Mouse (Mus musculus) urinary bladder, postnatal 25 days (tissue): ENCODE measurements around the gene Endod1.

Experiments
- DNase-seq: peaks from one replicate; pipeline ENCODE4 v3.0.0; 2022; ENCODE audit warnings: low spot score

Endod1 gene

DNA sequence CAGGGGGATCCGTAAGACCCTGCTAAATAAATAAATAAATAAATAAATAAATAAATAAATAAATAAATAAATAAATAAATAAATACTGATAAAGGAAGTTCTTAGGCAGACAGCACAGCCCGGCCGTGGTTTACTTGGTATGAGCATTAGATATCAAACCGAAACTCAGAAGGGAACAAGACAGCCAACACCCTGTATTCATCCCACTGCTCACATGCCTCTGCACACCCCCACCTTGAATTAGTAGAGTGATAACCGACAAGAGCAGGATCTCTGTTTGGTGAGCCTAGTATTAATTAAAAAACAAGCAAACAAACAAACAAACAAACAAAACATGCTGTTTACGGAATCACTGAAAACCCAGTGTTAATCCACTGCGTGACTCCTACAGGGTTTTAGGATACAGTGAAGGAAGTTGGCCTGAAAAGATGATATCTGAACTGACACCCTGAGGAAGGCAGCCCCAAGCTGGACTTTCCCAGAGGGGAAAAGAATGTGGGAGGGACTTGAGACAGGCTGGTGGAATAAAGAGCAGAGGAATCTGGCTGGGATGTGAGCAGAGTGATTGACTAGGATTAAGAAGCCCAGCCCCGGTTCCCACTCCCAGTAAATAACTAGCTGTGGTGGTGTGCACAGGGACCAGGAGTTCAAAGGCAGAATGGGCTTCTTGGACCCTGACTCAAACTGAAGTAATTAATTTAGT is at the start of gene Endod1:
TSS of gene Endod1 (minus strand) at position 155 of the 703 bp plus-strand sequence.
- DNase-seq, result no peak

DNA sequence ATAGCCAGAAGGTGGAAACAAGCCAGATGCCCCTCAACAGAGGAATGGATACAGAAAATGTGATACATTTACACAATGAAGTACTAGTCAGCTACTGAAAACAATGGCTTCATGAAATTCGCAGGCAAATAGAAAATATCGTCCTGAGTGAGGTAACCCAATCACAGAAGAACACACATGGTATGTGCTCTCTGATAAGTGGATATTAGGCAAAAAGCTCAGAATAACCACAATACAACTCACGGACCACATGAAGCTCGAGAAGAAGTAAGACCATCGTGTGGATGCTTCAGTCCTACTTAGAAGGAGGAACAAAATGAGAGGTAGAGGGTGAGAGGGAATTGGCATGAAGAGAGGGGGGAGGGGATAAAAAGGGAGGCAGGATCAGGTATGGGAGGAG is 27.8 kb upstream of the Endod1 start:
- no peak for DNase-seq

DNA sequence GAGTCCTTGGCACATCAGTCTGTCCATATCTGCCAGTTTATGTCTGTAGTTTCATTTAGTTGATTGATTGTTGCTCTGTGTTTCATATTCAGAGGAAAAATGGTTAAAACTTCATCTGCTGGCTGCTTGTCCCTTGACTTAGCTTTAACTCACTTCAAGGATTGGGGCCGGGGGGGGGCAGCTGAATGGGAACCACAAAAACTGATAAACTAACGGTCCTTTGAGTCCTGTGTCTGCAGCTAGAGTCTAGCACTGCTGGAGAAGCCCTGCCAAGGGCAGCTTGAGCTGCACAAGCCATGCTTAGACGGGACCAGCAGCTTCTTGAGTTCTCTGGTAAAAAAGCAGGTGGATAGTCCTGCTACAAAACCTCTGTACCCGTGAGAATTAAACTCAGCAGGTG is 26.7 kb upstream of the Endod1 start:
- no peak for DNase-seq

DNA sequence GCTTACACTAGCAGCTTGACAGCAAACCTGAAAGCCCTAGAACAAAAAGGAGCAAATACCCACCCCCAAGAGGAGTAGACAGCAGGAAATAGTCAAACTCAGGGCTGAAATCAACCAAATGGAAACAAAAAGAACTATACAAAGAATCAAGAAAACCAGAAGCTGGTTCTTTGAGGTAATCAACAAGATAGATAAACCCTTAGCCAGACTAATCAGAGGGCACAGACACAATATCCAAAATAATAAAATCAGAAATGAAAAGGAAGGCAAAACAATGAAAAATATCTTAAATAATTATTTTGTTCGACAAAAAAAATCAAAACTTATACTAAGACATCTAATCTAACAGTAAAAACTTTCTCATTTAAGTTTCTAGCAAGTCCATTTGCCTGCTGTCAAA is 24.7 kb upstream of the Endod1 start:
- no peak for DNase-seq

DNA sequence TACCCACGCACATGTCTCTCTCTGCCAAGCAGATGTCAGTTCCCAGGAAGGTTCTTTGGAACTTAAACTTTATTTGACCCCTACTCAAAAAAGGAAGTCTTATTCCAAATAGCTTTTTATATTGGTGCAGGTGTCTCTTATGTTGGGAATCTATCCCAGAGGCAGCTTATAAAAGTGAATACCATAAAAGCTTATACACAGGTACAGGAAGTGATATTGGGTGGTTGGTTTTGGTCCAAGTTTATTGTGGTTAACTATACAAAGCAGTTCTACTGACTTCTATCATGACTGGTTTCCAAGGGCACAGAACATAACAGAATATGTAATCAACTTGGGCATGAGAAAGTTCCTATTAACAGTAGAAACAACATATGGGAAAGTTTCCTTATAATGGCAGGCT is 20.8 kb upstream of the Endod1 start:
- no peak for DNase-seq

GRCm38 (mm10) chr9:14400392-14400791 is 19.1 kb upstream of the Endod1 start:
- DNase-seq, result no peak

GRCm38 (mm10) chr9:14398946-14399345 is 17.6 kb upstream of the Endod1 start:
- no peak for DNase-seq

DNA sequence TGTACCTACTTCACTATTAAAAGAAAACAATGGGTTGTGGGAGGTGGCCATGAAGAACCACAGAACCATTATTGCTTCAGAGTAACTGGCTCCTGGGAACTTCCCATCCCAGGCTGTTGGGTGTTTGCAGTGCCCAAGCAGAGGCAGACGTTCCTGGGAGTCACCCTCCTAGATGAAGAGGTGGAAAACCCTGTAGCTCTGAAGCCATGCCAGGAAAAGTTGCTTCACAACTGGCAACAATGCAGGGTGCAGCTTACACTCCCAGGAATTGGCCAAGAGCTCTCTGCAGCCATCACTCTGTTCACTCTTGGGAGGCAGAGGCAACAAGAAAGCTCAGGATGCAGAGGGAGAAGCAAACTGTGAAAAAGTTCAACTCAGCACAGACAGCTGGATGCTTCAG is 16.8 kb upstream of the Endod1 start:
- DNase-seq, result no peak

GRCm38 (mm10) chr9:14397449-14397819 is 16.1 kb upstream of the Endod1 start:
- DNase-seq, result no peak

- DNase-seq, result no peak
Observed at GRCm38 (mm10) chr9:14396819-14397448, 15.6 kb upstream of the Endod1 start.

- no peak for DNase-seq
Observed at GRCm38 (mm10) chr9:14396096-14396495, 14.8 kb upstream of the Endod1 start.

- no peak for DNase-seq
Observed at GRCm38 (mm10) chr9:14394956-14395561, 13.8 kb upstream of the Endod1 start.

DNA sequence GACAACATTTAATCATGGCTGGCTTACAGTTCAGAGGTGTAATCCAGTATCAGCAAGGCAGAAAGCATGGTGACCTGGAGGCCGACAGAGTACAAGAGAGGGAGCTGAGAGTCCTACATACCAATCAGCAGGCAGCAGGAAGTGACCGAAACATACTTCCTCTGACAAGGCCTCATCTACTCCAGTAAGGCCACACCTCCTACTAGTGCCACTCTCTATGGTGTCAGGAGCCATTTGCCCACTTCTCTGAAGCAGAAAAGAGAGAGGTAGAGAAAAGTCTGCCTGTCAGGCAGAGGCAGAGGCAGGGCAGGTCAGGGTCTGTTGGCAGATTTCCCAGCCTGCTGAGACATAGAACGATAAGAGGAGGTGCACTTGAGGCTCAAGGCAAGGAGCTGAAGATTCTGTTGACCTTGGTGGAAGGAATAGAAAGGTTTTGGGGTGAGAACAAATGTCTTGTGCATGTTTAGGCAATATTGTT is 10.6 kb upstream of the Endod1 start:
- DNase-seq, result no peak

- DNase-seq, result no peak
Observed at GRCm38 (mm10) chr9:14391286-14391685, 10.0 kb upstream of the Endod1 start.

GRCm38 (mm10) chr9:14390278-14390677 is 9.0 kb upstream of the Endod1 start:
- DNase-seq, result no peak

DNA sequence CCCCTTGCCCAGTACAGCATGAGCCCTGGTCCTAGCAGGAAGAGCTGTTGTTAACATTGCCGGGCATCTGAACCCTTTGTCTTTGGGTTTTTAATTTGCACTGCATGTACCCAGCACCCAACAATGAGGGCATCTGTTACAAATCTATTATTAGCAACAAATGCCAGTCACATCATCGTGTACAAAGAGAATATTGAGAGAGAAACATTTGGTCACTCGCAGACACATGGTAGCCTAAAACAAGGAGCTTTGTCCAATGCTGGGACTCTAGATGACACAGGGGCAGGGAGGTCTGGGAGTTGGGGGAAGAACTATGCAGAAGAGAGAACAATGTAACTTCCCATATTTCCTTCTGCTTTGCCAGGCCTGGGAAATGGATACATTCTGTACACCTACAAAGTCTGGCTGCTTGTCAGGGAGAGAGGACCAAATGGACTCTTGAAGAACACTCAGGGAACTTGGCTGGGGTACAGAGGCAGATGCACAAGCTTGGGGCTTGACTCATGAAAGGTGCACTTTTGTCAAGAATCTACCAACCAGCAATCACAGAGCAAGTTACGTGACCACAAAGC is 7.8 kb upstream of the Endod1 start:
- no peak for DNase-seq

DNA sequence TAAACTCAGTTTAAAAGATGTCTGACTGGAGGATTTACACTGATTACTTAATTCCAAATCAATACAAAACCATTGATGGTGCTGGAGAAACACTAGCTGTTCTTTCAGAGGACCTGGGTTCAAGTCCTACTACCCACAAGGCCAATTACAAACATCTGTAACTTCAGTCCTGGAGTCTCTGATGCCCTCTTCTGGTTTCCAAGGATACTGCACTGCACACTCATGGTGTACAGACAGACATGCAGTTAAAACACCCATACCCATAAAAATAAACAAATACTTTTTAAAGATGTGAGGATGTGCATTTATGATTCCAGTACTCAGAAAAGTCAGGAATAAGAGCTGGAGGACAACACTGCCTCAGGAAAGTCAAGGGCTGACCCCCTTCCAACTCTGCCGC is 6.7 kb upstream of the Endod1 start:
- no peak for DNase-seq

DNA sequence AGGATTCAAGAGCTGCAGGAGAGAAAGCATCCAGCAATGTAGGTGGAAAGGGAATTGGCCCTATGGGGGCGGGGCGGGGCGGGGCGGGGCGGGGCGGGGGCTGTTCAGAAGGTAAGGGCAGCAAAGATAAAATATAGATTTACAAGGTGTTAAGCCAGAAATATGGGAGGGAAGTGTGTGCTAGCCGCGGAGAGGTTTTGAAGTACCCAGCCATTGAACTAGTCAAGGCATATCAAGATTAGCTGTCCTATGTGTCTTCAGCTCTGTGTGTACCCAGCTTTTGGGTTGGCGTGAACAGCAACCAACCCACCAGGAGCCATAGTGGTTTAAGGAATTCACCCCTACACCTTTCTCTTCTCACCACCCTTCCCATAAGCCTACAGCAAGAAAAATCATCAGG is 5.5 kb upstream of the Endod1 start:
- DNase-seq, result no peak

DNA sequence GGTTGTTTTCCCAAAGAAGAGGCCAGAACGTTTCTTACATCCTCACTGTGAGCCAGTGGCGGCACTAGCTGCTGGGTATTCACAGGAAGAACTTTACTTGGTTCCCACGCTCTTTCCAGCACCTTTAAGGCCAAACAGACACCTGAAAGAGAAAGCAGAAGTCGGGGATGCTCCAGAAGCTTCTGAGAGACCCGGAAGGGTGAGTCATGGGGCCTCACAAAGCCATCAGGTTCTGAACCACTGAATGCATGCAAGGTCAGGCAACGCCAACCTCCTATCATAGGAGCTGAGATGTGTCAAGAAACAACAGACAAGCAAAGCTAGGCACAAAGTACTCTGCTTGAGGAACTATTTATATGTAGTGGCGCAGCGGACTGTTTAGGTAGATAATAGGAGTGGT is 4.4 kb upstream of the Endod1 start:
- DNase-seq, result no peak

DNA sequence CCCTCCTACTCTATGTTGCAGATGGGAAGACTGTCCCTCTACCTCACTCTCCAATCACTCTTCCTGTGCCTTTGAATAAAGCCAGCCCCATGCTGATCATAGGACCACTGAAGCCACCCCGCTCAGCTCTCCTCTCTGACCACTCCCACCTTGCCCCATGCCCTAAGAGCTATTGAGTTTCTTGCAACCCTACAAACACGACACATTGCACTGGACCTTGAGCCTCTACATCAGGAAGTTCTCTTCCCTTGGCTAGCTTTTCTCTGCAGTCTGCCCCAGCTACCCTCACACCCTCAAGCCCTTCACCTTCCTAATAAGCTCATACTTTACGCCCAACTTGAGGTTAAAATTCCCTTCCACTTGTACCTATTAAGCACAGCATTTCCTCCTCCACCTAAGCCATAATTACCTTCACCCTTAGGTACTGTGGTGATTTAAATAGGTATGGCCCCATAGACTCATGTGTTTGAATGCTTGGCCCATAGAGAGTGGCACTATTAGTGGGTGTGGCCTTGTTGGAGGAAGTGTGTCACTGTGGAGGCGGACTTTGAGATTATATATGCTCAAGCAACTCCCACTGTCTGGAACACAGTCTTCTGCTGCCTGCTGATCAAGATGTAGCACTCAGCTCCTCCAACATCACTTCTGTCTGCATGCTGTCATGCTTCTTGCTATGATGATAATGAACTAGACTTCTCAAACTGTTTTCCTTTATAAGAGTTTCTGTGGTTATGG is 2.0 kb upstream of the Endod1 start:
- DNase-seq, result no peak

DNA sequence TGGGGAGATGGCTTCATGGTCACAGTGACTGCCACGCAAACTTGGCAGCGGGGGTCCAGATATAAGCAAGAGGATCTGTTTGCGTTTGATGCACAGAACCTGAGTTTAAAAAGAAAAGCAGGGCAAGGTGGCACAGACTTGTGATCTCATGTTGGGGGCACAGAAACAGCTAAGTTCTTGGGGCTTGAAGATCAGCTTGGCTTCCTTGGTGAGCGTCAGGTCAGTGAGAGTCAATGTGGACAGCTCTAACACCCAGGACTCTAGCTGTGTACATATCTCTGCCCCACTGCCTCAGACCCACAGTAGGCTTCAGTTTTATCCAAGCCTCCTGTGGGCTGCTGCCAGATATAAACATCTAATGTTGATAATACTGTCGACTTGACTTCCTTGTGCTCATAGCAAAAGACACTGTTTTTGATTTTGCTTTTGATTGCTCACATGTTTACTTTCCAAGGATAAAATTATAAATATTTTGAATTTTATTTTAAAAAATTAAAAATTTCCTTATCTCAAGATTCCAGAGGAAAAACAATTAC is 1.0 kb upstream of the Endod1 start:
- DNase-seq, result no peak
